Mouse (Mus musculus): ENCODE results near the gene Otub2.

- no peak for TF ChIP-seq CTCF (IDR thresholded peaks at IDR 0.05; ENCODE audit: borderline replicate concordance, extremely low read depth, insufficient read depth, insufficient read length)
- TF ChIP-seq POLR2A (IDR thresholded peaks at IDR 0.05; ENCODE audit: borderline replicate concordance, extremely low read depth, insufficient read depth, insufficient read length, poor library complexity, severe bottlenecking): no peak
Measured at GRCm38 (mm10) chr12:103443524-103443923, 55.0 kb downstream of the Otub2 start, which contains the start of gene Ifi27l2a.
